Mouse (Mus musculus) kidney, adult 9 months (tissue): ENCODE results near the gene Cd19.
"Not testable (repeated sequence)": the region's sequence is repeated elsewhere in the genome, so short reads cannot be mapped to it uniquely, and the experiment has no call there.

Experiments used
- DNase-seq: peaks from one replicate; pipeline ENCODE4 v3.0.0; 2022

Gene Cd19

GRCm38 (mm10) chr7:126434726-126435125, 20.0 kb upstream of the Cd19 start:
- DNase-seq, result no peak

GRCm38 (mm10) chr7:126430167-126430566, 15.5 kb upstream of the Cd19 start:
- no peak for DNase-seq

- no peak for DNase-seq
Observed at GRCm38 (mm10) chr7:126429503-126429898, 14.8 kb upstream of the Cd19 start.

GRCm38 (mm10) chr7:126428631-126429502, 14.2 kb upstream of the Cd19 start, which contains the start of gene Rabep2:
Gene Rabep2, plus strand, starts transcription at chr7:126428759.
- peak; percentile 97 for DNase-seq

- peak; percentile 15 for DNase-seq
Observed at GRCm38 (mm10) chr7:126428154-126428553, 13.5 kb upstream of the Cd19 start.

- DNase-seq, result no peak
Observed at GRCm38 (mm10) chr7:126427323-126427860, 12.7 kb upstream of the Cd19 start.

GRCm38 (mm10) chr7:126424161-126424560, 9.5 kb upstream of the Cd19 start:
- no peak for DNase-seq

- DNase-seq, result no peak
Observed at GRCm38 (mm10) chr7:126421756-126422155, 7.1 kb upstream of the Cd19 start.

- no peak for DNase-seq
Observed at GRCm38 (mm10) chr7:126418496-126418895, 3.8 kb upstream of the Cd19 start.

GRCm38 (mm10) chr7:126417606-126418005, 2.9 kb upstream of the Cd19 start:
- no peak for DNase-seq

GRCm38 (mm10) chr7:126417045-126417444, 2.4 kb upstream of the Cd19 start:
- DNase-seq, result no peak

GRCm38 (mm10) chr7:126416615-126417014, 1.9 kb upstream of the Cd19 start:
- DNase-seq, result no peak

- DNase-seq, result no peak
Observed at GRCm38 (mm10) chr7:126411061-126411460, 3.6 kb downstream of the Cd19 start.

- no peak for DNase-seq
Observed at GRCm38 (mm10) chr7:126408686-126409085, 6.0 kb downstream of the Cd19 start.

GRCm38 (mm10) chr7:126402518-126402917, 12.2 kb downstream of the Cd19 start:
- not testable (repeated sequence) for DNase-seq

- DNase-seq, result peak; percentile 84
Observed at GRCm38 (mm10) chr7:126399548-126399947, 15.1 kb downstream of the Cd19 start.

- no peak for DNase-seq
Observed at GRCm38 (mm10) chr7:126397822-126398221, 16.9 kb downstream of the Cd19 start.

GRCm38 (mm10) chr7:126397221-126397620, 17.5 kb downstream of the Cd19 start:
- peak; percentile 13 for DNase-seq

GRCm38 (mm10) chr7:126396298-126397119, 18.2 kb downstream of the Cd19 start, which contains the start of gene Nfatc2ip:
Gene Nfatc2ip, minus strand, starts transcription at chr7:126396737.
- peak; percentile 99 for DNase-seq

GRCm38 (mm10) chr7:126392086-126392884, 22.4 kb downstream of the Cd19 start:
- DNase-seq, result not testable (repeated sequence)

GRCm38 (mm10) chr7:126388185-126388584, 26.5 kb downstream of the Cd19 start:
- DNase-seq, result no peak

GRCm38 (mm10) chr7:126383565-126383964, 31.1 kb downstream of the Cd19 start:
- no peak for DNase-seq
